Mouse (Mus musculus) heart, embryonic 13.5 days (tissue): ENCODE data around the gene Pdzrn3. TPM values are rescaled to one million over a fixed set of nuclear protein-coding genes. Genes with fewer than 3 reads are reported as not detected.

ENCODE experiments used
- ATAC-seq: fragments of 200-750 bp; cut with Nextera tagmentation; 2 replicates; pipeline ENCODE4 v1.8.0; 2017; ENCODE audit warnings: moderate TSS enrichment; ENCODE audit not compliant: insufficient number of reproducible peaks, low FRiP score, low TSS enrichment; ENCODE audit errors: extremely low read depth
- H3K27ac ChIP-seq: fragments of 300-500 bp; sonication (generic); replicated peaks from 2 replicates; pipeline ENCODE4 v1.5.1; 2015; ENCODE audit warnings: moderate library complexity, mild to moderate bottlenecking, inconsistent platforms
- H3K27me3 ChIP-seq: fragments of 300-500 bp; sonication (generic); replicated peaks from 2 replicates; pipeline ENCODE4 v1.6.1; 2015; ENCODE audit warnings: mild to moderate bottlenecking, inconsistent platforms
- H3K36me3 ChIP-seq: fragments of 300-500 bp; sonication (generic); 2 replicates; pipeline ENCODE4 v1.6.1; 2015; ENCODE audit warnings: mild to moderate bottlenecking, inconsistent platforms
- H3K4me1 ChIP-seq: fragments of 300-500 bp; sonication (generic); 2 replicates; pipeline ENCODE4 v1.6.1; 2015; ENCODE audit warnings: inconsistent platforms
- H3K4me2 ChIP-seq: fragments of 300-500 bp; sonication (generic); 2 replicates; pipeline ENCODE4 v1.6.1; 2015; ENCODE audit warnings: inconsistent platforms, mild to moderate bottlenecking, moderate library complexity
- H3K4me3 ChIP-seq: fragments of 300-500 bp; sonication (generic); 2 replicates; pipeline ENCODE4 v1.5.1; 2015; ENCODE audit warnings: moderate library complexity, mild to moderate bottlenecking, inconsistent platforms
- H3K9ac ChIP-seq: fragments of 300-500 bp; sonication (generic); 2 replicates; pipeline ENCODE4 v1.6.1; 2015; ENCODE audit warnings: inconsistent platforms, mild to moderate bottlenecking, moderate library complexity
- H3K9me3 ChIP-seq: fragments of 300-500 bp; sonication (generic); 2 replicates; pipeline ENCODE4 v1.6.1; 2016; ENCODE audit warnings: inconsistent platforms
- WGBS: fragments of 180-500 bp; shearing (Covaris S2); methylation state at CpG from one replicate; pipeline ENCODE4 v1.1.7; 2015; ENCODE audit warnings: mixed read lengths; 5-methylcytosine and 5-hydroxymethylcytosine counted together
- polyA plus RNA-seq: library from polyadenylated mRNA; unstranded; fragments of >200 nt; fragmentation: Nextera tagmentation; extraction: Ambion mirVana; gene quantifications from 2 replicates; pipeline ENCODE4 v1.2.1, GENCODE M21; 2015

Gene Pdzrn3
- polyA plus RNA-seq, 1 experiment from 2014 or later = 9.8 TPM

DNA sequence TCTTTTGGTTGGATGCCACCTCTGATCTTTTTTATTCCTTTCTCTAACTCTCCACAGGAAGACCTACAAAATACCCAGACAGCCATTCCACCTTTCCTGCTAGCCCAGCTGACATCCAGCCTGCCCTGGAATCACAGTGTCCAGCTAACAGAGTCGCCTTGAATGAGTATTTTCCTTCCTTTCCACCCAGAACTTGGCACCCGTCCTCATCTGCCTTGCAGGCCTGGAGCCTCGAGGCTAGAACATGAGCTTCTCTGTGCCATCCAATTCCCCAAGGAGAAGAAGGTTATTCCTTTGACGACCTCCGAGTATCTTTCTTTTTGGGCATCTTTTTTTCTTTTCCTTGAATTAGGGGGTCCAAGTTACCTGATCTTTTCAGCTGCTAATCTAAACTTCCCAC lies 181.8 kb downstream of the Pdzrn3 start:
- Histone ChIP-seq H3K4me1 (peaks cover 32% of the 10 kb centered on the region), H3K27ac (no peak overlapping the region), H3K27me3 (peaks cover 12% of the 10 kb centered on the region; the same call in 1 of the 2 replicates), H3K36me3 (0 out of 2 replicates have a peak, but pooled peaks cover 2% of the 10 kb centered on the region), H3K4me3 (no peak overlapping the region), H3K4me2 (no peak overlapping the region), H3K9ac (no peak overlapping the region), H3K9me3 (no peaks in the 10 kb centered on the region)
- no peak for ATAC-seq
- WGBS = 69% methylated on average over 5 of the region's 5 CpGs

DNA sequence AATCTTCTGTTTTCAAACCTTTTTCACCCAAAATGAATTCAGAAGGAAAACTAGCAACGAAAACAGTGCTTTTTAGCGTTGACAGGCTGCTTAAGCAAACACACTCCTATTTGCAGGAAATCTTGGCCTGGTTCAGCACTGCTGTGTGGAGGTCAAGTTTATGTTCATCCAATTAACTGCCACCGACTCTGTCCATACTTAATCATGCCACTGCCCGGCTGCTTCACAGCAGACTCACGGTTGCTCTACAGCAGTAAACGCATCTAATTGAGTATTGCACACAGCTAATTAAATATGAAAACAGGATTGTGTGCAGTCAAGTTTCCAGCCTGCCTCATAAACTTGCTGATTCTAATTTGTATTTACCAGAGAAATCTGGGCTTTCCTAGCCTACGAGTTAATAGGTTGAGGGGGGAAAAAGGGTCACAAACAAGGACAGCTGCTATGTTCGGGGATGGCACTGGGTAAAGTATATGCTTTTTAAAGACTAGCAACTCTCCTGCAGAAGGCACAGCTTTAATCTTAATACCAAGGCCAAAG lies 183.2 kb downstream of the Pdzrn3 start:
- Histone ChIP-seq H3K4me2 (no peak overlapping the region), H3K36me3 (peaks cover 7% of the 10 kb centered on the region), H3K27me3 (peaks cover 10% of the 10 kb centered on the region; the same call in 1 of the 2 replicates), H3K4me3 (no peak overlapping the region), H3K4me1 (peaks cover 29% of the 10 kb centered on the region), H3K9me3 (no peaks in the 10 kb centered on the region), H3K9ac (no peak overlapping the region), H3K27ac (no peak overlapping the region)
- WGBS = 72% methylated on average over 8 of the region's 8 CpGs
- no peak for ATAC-seq

DNA sequence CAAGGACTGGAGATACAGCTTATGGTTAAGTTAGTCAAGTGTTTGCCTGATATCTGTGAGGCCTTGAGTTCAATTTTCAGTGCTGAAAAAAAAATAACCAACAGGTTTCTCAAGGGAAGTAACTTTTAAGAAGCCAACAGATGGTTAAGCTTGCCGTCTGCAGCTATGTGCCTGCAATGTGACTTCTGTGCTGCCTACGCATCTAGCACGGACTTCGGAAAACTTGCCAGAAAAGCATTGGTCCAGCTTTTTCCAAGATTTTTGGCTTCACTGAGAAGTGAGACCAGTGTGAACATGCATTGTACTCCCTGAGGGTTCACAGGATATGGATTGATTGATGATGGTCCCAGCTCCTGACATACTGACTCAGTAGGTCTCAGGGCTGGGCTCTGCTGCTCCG lies 186.1 kb downstream of the Pdzrn3 start:
- Histone ChIP-seq H3K4me2 (no peak overlapping the region), H3K36me3 (peaks cover 7% of the 10 kb centered on the region), H3K9ac (no peak overlapping the region), H3K27ac (no peak overlapping the region), H3K9me3 (no peaks in the 10 kb centered on the region), H3K4me3 (no peak overlapping the region), H3K4me1 (peaks cover 29% of the 10 kb centered on the region), H3K27me3 (no peaks in the 10 kb centered on the region)
- no peak for ATAC-seq
- 80% methylated on average over 5 of the region's 5 CpGs for WGBS

DNA sequence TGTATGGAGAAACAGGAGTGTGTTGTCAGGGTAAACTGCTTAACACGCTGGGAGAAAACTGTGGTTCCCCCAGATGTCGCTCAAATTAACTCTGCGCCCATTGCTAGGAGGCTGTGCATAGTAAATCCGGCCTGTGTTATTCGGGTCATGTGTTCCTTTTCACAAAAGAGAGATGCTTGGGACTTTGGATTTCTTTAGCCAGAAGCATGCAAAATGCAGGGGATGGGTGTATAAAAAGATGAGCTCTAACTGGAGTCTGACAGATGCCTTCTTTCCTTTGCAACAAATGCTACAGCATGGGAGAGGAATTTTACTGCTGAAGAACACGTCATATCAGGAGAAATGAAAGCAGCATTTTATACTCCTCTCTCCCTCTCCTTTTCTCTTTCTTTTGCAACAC lies 190.4 kb downstream of the Pdzrn3 start:
- Histone ChIP-seq H3K9me3 (no peaks in the 10 kb centered on the region), H3K27ac (no peak overlapping the region), H3K9ac (no peak overlapping the region), H3K36me3 (peaks cover 7% of the 10 kb centered on the region), H3K4me3 (no peak overlapping the region), H3K4me1 (peaks cover 22% of the 10 kb centered on the region), H3K4me2 (no peak overlapping the region), H3K27me3 (no peaks in the 10 kb centered on the region)
- ATAC-seq = no peak
- 74% methylated on average over 6 of the region's 6 CpGs for WGBS

DNA sequence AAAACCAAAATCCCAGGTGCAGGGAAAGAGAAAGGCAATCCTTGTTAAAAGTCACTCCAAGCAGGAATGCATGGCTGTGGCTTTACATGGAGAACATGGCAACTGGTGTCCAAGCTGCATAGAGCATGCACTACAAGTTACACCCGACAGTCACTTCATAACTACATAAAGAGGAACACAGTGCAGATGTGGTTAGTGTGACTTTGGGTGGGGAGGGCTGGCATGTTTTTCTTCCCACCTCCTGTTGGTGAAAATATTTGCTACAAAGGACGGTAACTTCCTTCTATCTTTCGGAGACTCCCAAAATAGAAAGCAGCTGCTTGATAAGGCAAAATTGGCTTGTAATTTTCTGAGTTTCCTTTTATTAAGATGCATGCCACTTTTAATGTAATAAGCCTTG lies 190.8 kb downstream of the Pdzrn3 start:
- Histone ChIP-seq H3K4me2 (no peak overlapping the region), H3K9ac (no peak overlapping the region), H3K4me1 (peaks cover 18% of the 10 kb centered on the region), H3K36me3 (peaks cover 7% of the 10 kb centered on the region), H3K9me3 (no peaks in the 10 kb centered on the region), H3K4me3 (no peak overlapping the region), H3K27ac (no peak overlapping the region), H3K27me3 (no peaks in the 10 kb centered on the region)
- ATAC-seq = no peak
- WGBS = 28% methylated on average over 3 of the region's 3 CpGs

DNA sequence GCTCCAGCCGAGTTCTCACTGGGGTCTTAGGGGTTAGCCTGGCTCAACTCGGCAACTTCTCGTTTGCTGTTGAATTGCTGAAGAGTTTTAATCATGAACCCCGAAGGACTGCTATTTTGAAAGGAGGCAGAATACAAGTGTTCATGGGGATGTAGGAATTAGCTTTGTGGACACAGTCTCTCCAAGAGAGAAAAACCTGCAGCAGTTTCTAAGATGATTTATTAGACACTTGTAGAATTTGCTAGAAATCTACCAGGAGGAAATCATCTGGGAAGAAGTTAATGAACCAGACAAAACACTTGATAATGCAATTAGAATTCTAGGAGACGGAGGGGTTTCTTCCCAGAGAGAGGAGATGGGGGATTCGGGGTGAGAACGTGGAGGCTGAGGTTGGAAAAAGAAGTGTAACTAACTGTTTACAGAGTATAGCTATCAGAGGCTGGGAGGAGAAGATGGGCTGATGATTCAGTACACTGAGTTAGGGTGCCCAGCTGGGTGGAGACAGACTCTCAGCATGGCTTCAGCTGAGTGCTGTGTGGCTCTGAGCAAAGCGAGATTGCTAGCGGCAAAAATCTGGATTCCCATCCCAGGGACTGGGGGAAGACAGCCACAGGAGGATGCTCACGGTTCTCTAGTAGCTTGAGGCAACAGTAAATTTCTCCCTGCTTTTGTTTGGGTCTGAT lies 193.5 kb downstream of the Pdzrn3 start:
- H3K4me2 ChIP-seq = no peak overlapping the region
- H3K27me3 ChIP-seq = no peaks in the 10 kb centered on the region
- no peak overlapping the region for H3K27ac ChIP-seq
- peaks cover 21% of the 10 kb centered on the region for H3K4me1 ChIP-seq
- no peak for ATAC-seq
- no peak overlapping the region for H3K9ac ChIP-seq
- 67% methylated on average over 10 of the region's 10 CpGs for WGBS
- H3K4me3 ChIP-seq = no peak overlapping the region
- no peaks in the 10 kb centered on the region for H3K9me3 ChIP-seq
- no peaks in the 10 kb centered on the region for H3K36me3 ChIP-seq

DNA sequence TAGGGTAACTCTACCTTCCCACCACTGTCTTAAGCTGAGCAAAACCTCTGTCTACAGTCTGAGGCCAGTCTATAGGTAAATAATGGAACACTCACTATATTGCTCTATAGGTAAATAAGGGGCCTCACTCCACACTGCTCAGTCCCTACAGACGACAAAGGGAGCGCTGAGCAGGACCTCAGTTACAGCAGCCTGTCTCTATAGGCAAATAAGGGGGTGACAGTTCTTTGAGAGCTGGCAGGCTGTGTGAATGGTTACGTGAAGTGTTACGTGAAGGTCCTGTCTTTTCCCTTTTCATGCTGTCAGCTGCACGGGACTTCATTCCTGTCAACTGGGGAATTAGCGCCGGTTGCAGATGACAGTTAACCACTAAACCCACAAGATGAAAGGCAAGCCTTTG lies 207.0 kb downstream of the Pdzrn3 start:
- H3K27me3 ChIP-seq = peaks cover 3% of the 10 kb centered on the region; the same call in 1 of the 2 replicates
- H3K4me1 ChIP-seq = peaks cover 17% of the 10 kb centered on the region
- ATAC-seq = no peak; the same call in 1 of the 2 replicates

DNA sequence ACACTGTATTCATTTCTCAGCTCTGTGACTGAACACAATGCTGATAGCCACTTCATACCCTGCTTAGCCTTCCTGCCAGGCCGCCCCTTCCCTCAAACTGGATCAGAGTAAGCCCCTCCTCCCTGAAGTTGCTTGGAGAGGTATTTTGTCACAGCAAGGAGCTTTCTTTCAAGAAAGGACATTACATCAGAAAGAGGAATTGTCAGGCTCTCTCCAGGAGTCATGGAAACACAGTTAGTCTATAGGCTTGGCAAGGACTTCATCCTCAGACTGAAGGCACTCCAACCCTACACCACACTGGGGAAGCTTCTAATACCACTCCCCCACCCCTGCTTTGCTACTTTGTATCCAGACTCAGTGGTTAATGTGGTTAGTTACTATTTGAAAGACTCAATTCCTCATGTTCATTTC lies 224.2 kb downstream of the Pdzrn3 start:
- no peak for ATAC-seq
- H3K27ac ChIP-seq = no peak overlapping the region
- no peaks in the 10 kb centered on the region for H3K9me3 ChIP-seq
- no peaks in the 10 kb centered on the region for H3K27me3 ChIP-seq
- no peak overlapping the region for H3K9ac ChIP-seq
- H3K4me2 ChIP-seq = no peak overlapping the region
- H3K4me1 ChIP-seq = no peaks in the 10 kb centered on the region
- H3K4me3 ChIP-seq = no peak overlapping the region
- WGBS = 73% methylated on average over 1 of the region's 1 CpGs
- peaks cover 77% of the 10 kb centered on the region for H3K36me3 ChIP-seq

More for the DNA sequence above, 207.0 kb downstream of the Pdzrn3 start:
- Histone ChIP-seq H3K36me3 (peaks cover 53% of the 10 kb centered on the region), H3K4me2 (no peak overlapping the region), H3K9me3 (no peaks in the 10 kb centered on the region), H3K9ac (no peak overlapping the region; the same call in 1 of the 2 replicates), H3K27ac (no peak overlapping the region), H3K4me3 (no peak overlapping the region)
- 54% methylated on average over 7 of the region's 7 CpGs for WGBS

DNA sequence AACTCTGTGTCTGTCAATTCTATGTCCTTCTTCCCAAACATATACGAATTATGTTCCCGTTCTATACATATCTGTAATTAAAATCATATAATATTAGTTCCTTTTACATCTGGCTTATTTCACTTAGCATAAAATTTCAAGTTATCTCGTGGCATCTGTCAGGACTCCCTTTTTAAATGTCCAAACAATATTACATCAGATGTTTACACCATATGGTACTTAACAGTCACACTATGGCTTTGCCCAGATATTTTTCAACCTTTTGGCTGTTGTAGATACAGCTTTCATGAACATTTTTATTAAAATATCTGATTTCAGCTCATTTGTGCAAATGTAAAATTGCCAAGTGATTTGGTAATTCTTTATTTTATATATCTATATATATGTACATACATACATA lies 242.3 kb downstream of the Pdzrn3 start:
- H3K4me3 ChIP-seq = no peak overlapping the region
- H3K27ac ChIP-seq = no peak overlapping the region
- no peak for ATAC-seq
- 70% methylated on average over 3 of the region's 3 CpGs for WGBS
- no peaks in the 10 kb centered on the region for H3K27me3 ChIP-seq
- no peak overlapping the region for H3K4me2 ChIP-seq
- H3K9me3 ChIP-seq = no peaks in the 10 kb centered on the region
- H3K9ac ChIP-seq = no peak overlapping the region
- H3K36me3 ChIP-seq = no peaks in the 10 kb centered on the region
- no peaks in the 10 kb centered on the region for H3K4me1 ChIP-seq

DNA sequence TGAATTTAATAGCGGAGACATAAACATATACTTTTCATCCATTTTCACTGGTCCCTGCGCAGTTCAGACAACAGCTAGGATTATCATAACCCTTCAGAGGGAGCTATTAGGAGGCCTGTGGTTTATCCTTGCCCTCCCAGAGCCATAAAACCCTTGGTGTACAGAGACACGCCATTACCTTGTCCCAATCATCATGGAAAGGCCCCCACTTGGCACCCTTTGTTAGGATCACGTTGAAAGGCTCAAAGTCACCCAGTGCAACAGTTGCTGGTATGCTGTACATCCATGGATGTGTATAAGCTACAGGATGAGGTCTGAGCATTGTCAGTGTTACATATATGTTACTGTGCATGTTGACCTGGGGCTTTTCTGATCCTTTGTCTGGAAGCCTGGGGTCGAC lies 252.3 kb downstream of the Pdzrn3 start:
- no peak overlapping the region for H3K9ac ChIP-seq
- WGBS = 64% methylated on average over 5 of the region's 5 CpGs

DNA sequence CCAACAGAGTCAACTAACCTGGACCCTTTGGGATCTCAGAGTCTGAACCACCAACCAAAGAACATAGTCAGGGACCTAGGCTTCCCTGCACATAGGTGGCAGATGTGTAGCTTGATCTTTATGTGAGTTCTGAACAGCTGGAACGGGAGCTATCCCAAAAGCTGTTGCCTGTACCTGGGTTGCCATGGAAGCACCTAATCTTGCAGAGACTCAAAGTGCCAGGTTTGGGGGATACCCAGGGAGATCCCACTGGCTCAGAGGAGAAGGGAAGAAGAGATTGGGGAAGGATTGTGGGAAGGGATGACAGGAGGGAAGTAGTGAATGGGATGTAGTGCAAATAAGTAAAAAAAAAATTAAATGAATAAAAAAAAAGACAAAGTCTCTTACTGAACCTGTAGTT lies 268.7 kb downstream of the Pdzrn3 start:
- Histone ChIP-seq H3K27ac (no peak overlapping the region), H3K9me3 (no peaks in the 10 kb centered on the region), H3K4me1 (no peaks in the 10 kb centered on the region), H3K4me3 (no peak overlapping the region), H3K36me3 (no peaks in the 10 kb centered on the region), H3K9ac (no peak overlapping the region), H3K27me3 (no peaks in the 10 kb centered on the region), H3K4me2 (no peak overlapping the region)
- no peak for ATAC-seq
- WGBS = 58% methylated on average over 1 of the region's 1 CpGs

More for the DNA sequence above, 252.3 kb downstream of the Pdzrn3 start:
- H3K27ac ChIP-seq = no peak overlapping the region
- H3K36me3 ChIP-seq = no peaks in the 10 kb centered on the region
- H3K4me1 ChIP-seq = peaks cover 8% of the 10 kb centered on the region
- H3K9me3 ChIP-seq = no peaks in the 10 kb centered on the region
- ATAC-seq = no peak
- H3K4me3 ChIP-seq = no peak overlapping the region
- H3K27me3 ChIP-seq = 0 out of 2 replicates have a peak, but pooled peaks cover 4% of the 10 kb centered on the region
- no peak overlapping the region for H3K4me2 ChIP-seq

DNA sequence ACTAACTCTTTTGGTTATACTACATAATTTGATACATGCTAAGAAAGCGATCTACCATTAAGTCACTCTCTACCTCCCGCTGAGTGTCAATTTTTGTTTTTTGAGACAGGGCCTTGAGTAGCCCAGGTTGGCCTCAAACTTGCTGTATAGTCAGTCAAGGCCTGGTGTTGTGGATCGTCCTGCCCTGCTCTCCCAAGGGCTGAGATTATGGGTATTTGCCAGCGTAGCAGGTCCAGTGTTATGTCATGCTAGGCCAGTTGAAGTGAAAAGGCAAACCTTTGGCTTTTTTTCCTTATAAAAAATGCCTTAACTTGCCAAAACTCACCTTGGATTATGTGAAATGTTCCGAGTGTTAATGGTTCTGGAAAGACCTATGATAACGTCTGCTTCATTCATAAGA lies 274.2 kb downstream of the Pdzrn3 start:
- Histone ChIP-seq H3K4me2 (no peak overlapping the region), H3K27ac (no peak overlapping the region), H3K27me3 (no peaks in the 10 kb centered on the region), H3K36me3 (no peaks in the 10 kb centered on the region), H3K4me3 (no peak overlapping the region), H3K9me3 (no peaks in the 10 kb centered on the region), H3K9ac (no peak overlapping the region), H3K4me1 (no peaks in the 10 kb centered on the region)
- WGBS = 80% methylated on average over 6 of the region's 6 CpGs
- ATAC-seq = no peak
